Mouse (Mus musculus) ES-E14 (cell line): ENCODE data around the gene Mdm2. TPM values are rescaled to one million over a fixed set of nuclear protein-coding genes. Genes with fewer than 3 reads are reported as not detected.
"Not testable (repeated sequence)": the region's sequence is repeated elsewhere in the genome, so short reads cannot be mapped to it uniquely, and the experiment has no call there.

Source experiments
- DNase-seq: peaks from one replicate; pipeline ENCODE4 v3.0.0-alpha.2; 2013; ENCODE audit warnings: low read depth, low spot score
- H3K27ac ChIP-seq: 2 replicates; pipeline ENCODE4 v1.5.1; 2012; ENCODE audit warnings: low read depth, mild to moderate bottlenecking, low read length, moderate library complexity, mixed read lengths; ENCODE audit not compliant: poor library complexity, insufficient read depth, severe bottlenecking
- H3K36me3 ChIP-seq: 2 replicates; pipeline ENCODE4 v1.6.1; 2012; ENCODE audit warnings: mild to moderate bottlenecking, low read length, moderate library complexity, mixed read lengths; ENCODE audit not compliant: control insufficient read depth, poor library complexity, insufficient read depth, severe bottlenecking
- H3K4me1 ChIP-seq, 2 experiments: fragments of 150-350 bp in 1 of 2; sonication (generic) in 1 of 2; 2 replicates each; pipeline ENCODE4 v1.6.1; 2012; ENCODE audit warnings: low read length in 2 of 2, mild to moderate bottlenecking in 1 of 2, mixed read lengths in 1 of 2; ENCODE audit not compliant: control insufficient read depth in 2 of 2, insufficient read depth in 2 of 2, poor library complexity in 1 of 2
- H3K4me3 ChIP-seq, 2 experiments: fragments of 150-350 bp in 1 of 2; sonication (generic) in 1 of 2; 2 replicates each; pipeline ENCODE4 v1.5.1; 2012; ENCODE audit warnings: low read length in 2 of 2, low read depth in 1 of 2, mild to moderate bottlenecking in 1 of 2, mixed read lengths in 1 of 2; ENCODE audit not compliant: insufficient read depth in 1 of 2, poor library complexity in 1 of 2, severe bottlenecking in 1 of 2
- H3K9ac ChIP-seq: 2 replicates; pipeline ENCODE4 v1.6.1; 2012; ENCODE audit warnings: low read depth, mild to moderate bottlenecking, low read length, mixed read lengths; ENCODE audit not compliant: poor library complexity, insufficient read depth, severe bottlenecking
- H3K9me3 ChIP-seq: fragments of 150-350 bp; sonication (generic); 2 replicates; pipeline ENCODE4 v1.6.1; 2012; ENCODE audit warnings: low read depth, mild to moderate bottlenecking, low read length; ENCODE audit not compliant: control insufficient read depth, insufficient read depth
- CHD2 ChIP-seq: IDR thresholded peaks from 2 replicates; pipeline ENCODE4 v1.6.1; 2014; ENCODE audit warnings: mild to moderate bottlenecking, low read depth, low read length, inconsistent platforms
- HCFC1 ChIP-seq: IDR thresholded peaks from 2 replicates; pipeline ENCODE4 v1.6.1; 2012; ENCODE audit warnings: low read length, inconsistent platforms, borderline replicate concordance; ENCODE audit not compliant: insufficient read depth
- MAFK ChIP-seq: IDR thresholded peaks from 2 replicates; pipeline ENCODE4 v1.6.1; 2014; ENCODE audit warnings: mild to moderate bottlenecking, low read depth, low read length, inconsistent platforms; ENCODE audit not compliant: insufficient read depth
- ZC3H11A ChIP-seq: IDR thresholded peaks from 2 replicates; pipeline ENCODE4 v1.6.1; 2012; ENCODE audit warnings: low read depth, mild to moderate bottlenecking, inconsistent platforms, low read length, borderline replicate concordance
- ZNF384 ChIP-seq: IDR thresholded peaks from 2 replicates; pipeline ENCODE4 v1.6.1; 2012; ENCODE audit warnings: low read depth, low read length, inconsistent platforms
- in situ Hi-C, 2 experiments: fragments of 600-800 bp; cut with MboI; formaldehyde crosslinking; loops; one replicate each; pipeline ENCODE4 v1.15.1; 2025; ENCODE audit warnings: low sequenced_read_pairs in 2 of 2, inconsistent platforms in 1 of 2; ENCODE audit not compliant: unreplicated experiment in 2 of 2
- total RNA-seq: library from RNA; depleted of rRNA; stranded (reverse); fragments of 300-350 nt; gene quantifications from 2 replicates; pipeline ENCODE4 v1.2.3, GENCODE M21; 2012

Mdm2 gene
- total RNA-seq, 1 experiment: 178 TPM

DNA sequence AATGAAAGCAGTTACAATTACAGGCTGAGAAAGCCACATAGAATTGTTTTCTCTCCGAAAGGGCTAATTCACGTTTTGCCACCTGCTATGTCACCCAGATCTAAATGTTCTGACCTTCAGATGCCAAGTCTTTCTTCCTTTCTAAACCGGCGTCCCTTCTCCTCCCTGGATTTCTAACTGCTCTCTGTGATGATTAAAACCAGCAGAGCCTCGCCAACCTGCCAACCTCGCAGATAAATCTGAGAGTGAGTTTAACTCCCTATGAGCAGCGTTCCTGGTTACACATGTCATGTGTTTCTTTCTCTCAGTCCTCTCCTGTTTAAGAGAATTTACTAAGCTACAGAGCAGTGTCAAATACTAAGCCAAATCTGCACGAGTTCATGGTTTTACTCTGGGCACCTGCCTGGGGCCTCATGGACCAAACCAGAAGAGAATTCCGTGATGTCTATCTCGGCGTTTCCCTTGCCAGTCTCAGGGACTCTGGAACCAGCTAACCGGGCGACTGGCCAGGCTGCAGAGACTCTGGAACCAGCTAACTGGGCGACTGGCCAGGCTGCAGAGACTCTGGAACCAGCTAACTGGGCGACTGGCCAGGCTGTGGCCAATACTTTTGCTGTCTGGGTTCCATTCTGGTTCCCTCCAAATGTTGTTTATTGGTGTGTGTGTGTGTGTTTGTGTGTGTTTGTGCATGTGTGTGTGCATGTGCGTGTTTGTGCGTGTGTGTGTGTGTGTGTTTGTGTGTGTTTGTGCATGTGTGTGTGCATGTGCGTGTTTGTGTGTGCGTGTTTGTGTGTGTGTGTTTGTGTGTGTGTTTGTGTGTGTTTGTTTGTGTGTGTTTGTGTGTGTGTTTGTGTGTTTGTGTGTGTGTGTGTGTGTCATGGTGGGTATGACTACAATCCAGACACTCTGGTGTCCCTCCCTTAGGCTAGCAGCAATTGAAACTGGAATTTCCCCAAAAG, 7.9 kb upstream of the Mdm2 start:
- H3K9me3 ChIP-seq: no peaks in the 10 kb centered on the region
- TF ChIP-seq ZNF384: no peak
- no peak for TF ChIP-seq HCFC1
- TF ChIP-seq ZC3H11A: no peak
- no peak for TF ChIP-seq CHD2
- no peak for TF ChIP-seq MAFK
- H3K9ac ChIP-seq: no peak overlapping the region
- H3K4me1 ChIP-seq: peaks cover 7 to 18% of the 10 kb centered on the region in 2 experiments; a peak in 3 of 4 replicates
- no peak overlapping the region for H3K4me3 ChIP-seq
- H3K27ac ChIP-seq: peak overlapping the region; percentile 42; the same call in 1 of the 2 replicates
- H3K36me3 ChIP-seq: no peaks in the 10 kb centered on the region
- no peak for DNase-seq
- in situ Hi-C loops: no loop called here

DNA sequence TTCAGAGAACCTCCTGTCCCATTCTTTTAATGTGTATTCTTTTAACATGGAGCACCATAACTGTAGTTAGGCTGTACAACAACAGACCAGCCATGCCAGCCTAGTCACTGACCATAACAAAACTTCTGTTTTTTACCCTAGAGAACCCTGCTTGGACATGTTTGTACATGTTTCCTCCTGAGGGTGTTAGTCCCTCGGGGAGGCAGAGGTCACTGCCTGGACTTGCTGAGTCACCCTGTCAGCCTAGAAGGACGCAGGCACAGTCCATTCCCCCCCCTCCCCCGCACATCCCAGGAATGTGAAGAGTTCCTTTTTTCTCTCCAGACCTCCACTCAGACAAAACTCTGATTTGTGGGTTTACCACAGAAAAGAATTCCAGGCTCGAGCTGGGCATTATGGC, 7.0 kb upstream of the Mdm2 start:
- H3K36me3 ChIP-seq: no peaks in the 10 kb centered on the region
- TF ChIP-seq MAFK (peak; percentile 91), CHD2 (no peak)
- peaks cover 7 to 19% of the 10 kb centered on the region in 2 experiments; a peak in 3 of 4 replicates for H3K4me1 ChIP-seq
- H3K4me3 ChIP-seq: no peak overlapping the region
- peak overlapping the region; percentile 40; the same call in 1 of the 2 replicates for H3K27ac ChIP-seq
- no peaks in the 10 kb centered on the region for H3K9me3 ChIP-seq
- in situ Hi-C loops: no loop called here
- H3K9ac ChIP-seq: no peak overlapping the region; the same call in 1 of the 2 replicates
- no peak for DNase-seq

DNA sequence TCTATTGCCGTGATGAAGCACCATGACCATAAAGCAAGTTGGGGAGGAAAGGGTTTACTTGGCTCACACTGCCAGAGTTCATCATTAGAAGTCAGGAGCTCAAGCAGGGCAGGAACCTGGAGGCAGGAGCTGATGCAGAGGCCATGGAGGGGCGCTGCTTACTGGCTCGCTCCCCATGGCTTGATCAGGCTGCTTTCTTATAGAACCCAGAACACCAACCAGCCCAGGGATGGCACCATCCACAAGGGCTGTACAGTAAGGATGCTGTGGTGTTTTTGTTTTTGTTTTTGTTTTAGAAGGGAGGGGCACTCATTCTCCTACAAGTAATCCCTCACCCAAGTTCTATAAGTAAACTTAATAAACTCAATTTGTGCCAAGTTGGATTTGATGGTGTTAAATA, 6.1 kb upstream of the Mdm2 start:
- in situ Hi-C loops: no loop called here
- no peak for DNase-seq
- Histone ChIP-seq H3K27ac (no peak overlapping the region), H3K36me3 (no peaks in the 10 kb centered on the region), H3K9ac (no peak overlapping the region), H3K4me1 (peaks cover 7 to 21% of the 10 kb centered on the region in 2 experiments; a peak in 3 of 4 replicates), H3K4me3 (no peak overlapping the region), H3K9me3 (no peaks in the 10 kb centered on the region)
- TF ChIP-seq ZNF384: no peak
- TF ChIP-seq ZC3H11A: no peak
- no peak for TF ChIP-seq HCFC1
- TF ChIP-seq MAFK: no peak
- no peak for TF ChIP-seq CHD2

DNA sequence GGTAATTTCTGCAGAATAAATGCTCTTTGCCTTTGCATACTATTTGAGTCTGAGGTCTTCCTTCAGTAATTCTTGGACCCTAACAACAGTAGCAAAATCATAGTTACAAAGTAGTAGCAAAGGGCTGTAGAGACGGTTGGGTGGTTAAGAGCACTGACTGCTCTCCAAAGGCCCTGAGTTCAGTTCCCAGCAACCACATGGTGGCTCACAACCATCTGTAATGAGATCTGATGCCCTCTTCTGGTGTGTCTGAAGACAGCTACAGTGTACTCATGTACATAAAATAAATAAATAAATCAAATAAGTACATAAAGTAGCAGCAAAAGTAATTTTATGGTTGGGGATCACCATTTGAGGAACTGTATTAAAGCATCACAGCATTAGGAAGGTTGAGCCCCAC, 5.1 kb upstream of the Mdm2 start:
- H3K27ac ChIP-seq, H3K9ac ChIP-seq, H3K4me3 ChIP-seq, DNase-seq, H3K9me3 ChIP-seq, H3K36me3 ChIP-seq, in situ Hi-C loops: not testable (repeated sequence)
- peaks cover 7 to 21% of the 10 kb centered on the region in 2 experiments; a peak in 3 of 4 replicates for H3K4me1 ChIP-seq

DNA sequence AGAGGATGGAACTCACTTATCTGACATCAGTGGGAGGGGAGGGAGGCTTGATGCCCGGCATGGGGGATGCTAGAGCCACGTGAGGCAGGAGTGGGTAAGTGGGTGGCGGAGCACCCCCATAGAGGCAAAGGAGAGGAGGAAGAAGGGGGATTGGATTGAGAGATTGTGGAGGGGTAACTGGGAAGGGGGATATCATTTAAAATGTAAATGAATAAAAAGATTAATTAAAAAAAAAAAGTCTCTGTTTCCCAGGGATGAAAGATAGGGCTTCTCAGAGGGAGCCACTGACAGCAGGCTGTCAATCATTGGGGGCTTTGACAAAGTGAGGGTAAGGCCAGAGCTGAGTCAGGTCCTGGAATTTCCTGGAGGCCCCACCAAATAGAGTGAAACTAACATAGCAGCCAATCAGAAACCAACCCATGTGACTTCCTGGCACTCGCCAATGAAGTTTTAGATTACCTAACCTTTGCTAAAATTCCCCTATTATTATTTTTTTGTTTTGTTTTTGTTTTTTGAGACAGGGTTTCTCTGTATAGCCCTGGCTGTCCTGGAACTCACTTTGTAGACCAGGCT, 4.5 kb upstream of the Mdm2 start:
- Histone ChIP-seq H3K4me3 (no peak overlapping the region), H3K36me3 (no peaks in the 10 kb centered on the region), H3K27ac (no peak overlapping the region), H3K4me1 (peaks cover 7 to 21% of the 10 kb centered on the region in 2 experiments; a peak in 3 of 4 replicates), H3K9ac (no peak overlapping the region), H3K9me3 (no peaks in the 10 kb centered on the region)
- in situ Hi-C loops: no loop called here
- TF ChIP-seq ZC3H11A (no peak), ZNF384 (no peak), MAFK (no peak), CHD2 (no peak), HCFC1 (no peak)
- DNase-seq: no peak
